Mouse (Mus musculus): ENCODE measurements at regions not wholly inside any gene's neighbourhood (a gene's known extent, or its start where the extent isn't known, plus 50 kb on each side); places are given as distances from the start of the nearest gene placed in this dataset.
A peak's percentile ranks its signal among the peaks of the same experiment; 100 is the strongest.

- DNase-seq (ENCODE audit: low spot score) = no peak
Measured at GRCm38 (mm10) chr10:111111020-111111419, 53.5 kb upstream of the Osbpl8 start.

- peak; percentile 45 for DNase-seq (ENCODE audit: low spot score)
Measured at GRCm38 (mm10) chr10:111108658-111109633, 55.6 kb upstream of the Osbpl8 start.

- DNase-seq (ENCODE audit: low spot score) = no peak
Measured at GRCm38 (mm10) chr10:111107852-111108251, 56.7 kb upstream of the Osbpl8 start.

- peak; percentile 61 for DNase-seq (ENCODE audit: low spot score)
Measured at GRCm38 (mm10) chr10:111107387-111107786, 57.2 kb upstream of the Osbpl8 start.

- DNase-seq (ENCODE audit: low spot score) = no peak
Measured at GRCm38 (mm10) chr10:111106411-111106810, 58.1 kb upstream of the Osbpl8 start.

- no peak for DNase-seq (ENCODE audit: low spot score)
Measured at GRCm38 (mm10) chr10:111105662-111106061, 58.9 kb upstream of the Osbpl8 start.

GRCm38 (mm10) chr10:111103512-111103911, 61.0 kb upstream of the Osbpl8 start:
- no peak for DNase-seq (ENCODE audit: low spot score)

- DNase-seq (ENCODE audit: low spot score) = peak; percentile 7
Measured at GRCm38 (mm10) chr10:111103086-111103485, 61.5 kb upstream of the Osbpl8 start.

GRCm38 (mm10) chr10:111101901-111102761, 62.4 kb upstream of the Osbpl8 start:
- peak; percentile 26 for DNase-seq (ENCODE audit: low spot score)

- peak; percentile 64 for DNase-seq (ENCODE audit: low spot score)
Measured at GRCm38 (mm10) chr10:111099812-111100464, 64.6 kb upstream of the Osbpl8 start.

- no peak for DNase-seq (ENCODE audit: low spot score)
Measured at GRCm38 (mm10) chr10:111099059-111099811, 65.3 kb upstream of the Osbpl8 start.

GRCm38 (mm10) chr10:111097245-111097644, 67.3 kb upstream of the Osbpl8 start:
- no peak for DNase-seq (ENCODE audit: low spot score)

- DNase-seq (ENCODE audit: low spot score) = no peak
Measured at GRCm38 (mm10) chr10:111096811-111097210, 67.7 kb upstream of the Osbpl8 start.

GRCm38 (mm10) chr10:111094405-111094804, 70.1 kb upstream of the Osbpl8 start:
- no peak for DNase-seq (ENCODE audit: low spot score)

- no peak for DNase-seq (ENCODE audit: low spot score)
Measured at GRCm38 (mm10) chr10:111089382-111089781, 75.2 kb upstream of the Osbpl8 start.

GRCm38 (mm10) chr10:111085561-111085960, 75.6 kb upstream of the Zdhhc17 start:
- no peak for DNase-seq (ENCODE audit: low spot score)

GRCm38 (mm10) chr10:111084267-111084780, 74.4 kb upstream of the Zdhhc17 start:
- no peak for DNase-seq (ENCODE audit: low spot score)

GRCm38 (mm10) chr10:111083861-111084260, 73.9 kb upstream of the Zdhhc17 start:
- DNase-seq (ENCODE audit: low spot score) = no peak

GRCm38 (mm10) chr10:111083338-111083737, 73.4 kb upstream of the Zdhhc17 start:
- no peak for DNase-seq (ENCODE audit: low spot score)

GRCm38 (mm10) chr10:111080322-111080721, 70.4 kb upstream of the Zdhhc17 start:
- DNase-seq (ENCODE audit: low spot score) = no peak

- no peak for DNase-seq (ENCODE audit: low spot score)
Measured at GRCm38 (mm10) chr10:111079051-111079450, 69.1 kb upstream of the Zdhhc17 start.
